Mouse (Mus musculus) forebrain, embryonic 16.5 days (tissue): Measurements from ENCODE around the gene Unk. TPM values are rescaled to one million over a fixed set of nuclear protein-coding genes. Genes with fewer than 3 reads are reported as not detected.
A peak's percentile ranks its signal among the peaks of the same experiment; 100 is the strongest.

Experiments
- ATAC-seq: fragments of 200-750 bp; cut with Nextera tagmentation; 2 replicates; pipeline ENCODE4 v1.8.0; 2017; ENCODE audit warnings: mild to moderate bottlenecking, moderate library complexity
- H3K27ac ChIP-seq: fragments of 300-500 bp; sonication (generic); 2 replicates; pipeline ENCODE4 v1.5.1; 2014; ENCODE audit warnings: low read length, control low read depth
- H3K27me3 ChIP-seq: fragments of 300-500 bp; sonication (generic); replicated peaks from 2 replicates; pipeline ENCODE4 v1.6.1; 2014; ENCODE audit warnings: low read length; ENCODE audit not compliant: control insufficient read depth, insufficient read depth
- H3K36me3 ChIP-seq: fragments of 300-500 bp; sonication (generic); 2 replicates; pipeline ENCODE4 v1.6.1; 2014; ENCODE audit not compliant: control insufficient read depth, insufficient read depth
- H3K4me1 ChIP-seq: fragments of 300-500 bp; sonication (generic); replicated peaks from 2 replicates; pipeline ENCODE4 v1.6.1; 2014; ENCODE audit warnings: low read length; ENCODE audit not compliant: control insufficient read depth, insufficient read depth
- H3K4me2 ChIP-seq: fragments of 300-500 bp; sonication (generic); 2 replicates; pipeline ENCODE4 v1.6.1; 2014; ENCODE audit warnings: mild to moderate bottlenecking, low read length, control low read depth
- H3K4me3 ChIP-seq: fragments of 300-500 bp; sonication (generic); replicated peaks from 2 replicates; pipeline ENCODE4 v1.5.1; 2014; ENCODE audit warnings: mild to moderate bottlenecking, low read length, control low read depth
- H3K9ac ChIP-seq: fragments of 300-500 bp; sonication (generic); replicated peaks from 2 replicates; pipeline ENCODE4 v1.6.1; 2014; ENCODE audit warnings: low read depth, low read length, control low read depth
- H3K9me3 ChIP-seq: fragments of 300-500 bp; sonication (generic); 2 replicates; pipeline ENCODE4 v1.6.1; 2016; ENCODE audit warnings: low read length; ENCODE audit not compliant: control insufficient read depth
- WGBS: fragments of 180-500 bp; shearing (Covaris S2); extraction: QIAGEN DNeasy Blood & Tissue Kit; methylation state at CpG from one replicate; pipeline ENCODE4 v1.1.7; 2014; 5-methylcytosine and 5-hydroxymethylcytosine counted together
- polyA plus RNA-seq: library from polyadenylated mRNA; unstranded; fragments of >200 nt; fragmentation: Nextera tagmentation; extraction: Ambion mirVana; gene quantifications from 2 replicates; pipeline ENCODE4 v1.2.1, GENCODE M21; 2015

Unk gene
- polyA plus RNA-seq, 1 experiment from 2014 or later: 42.1 TPM

- Histone ChIP-seq H3K9me3 (no peaks in the 10 kb centered on the region), H3K4me2 (no peak overlapping the region), H3K27me3 (no peaks in the 10 kb centered on the region), H3K27ac (no peak overlapping the region), H3K4me1 (no peaks in the 10 kb centered on the region), H3K9ac (no peak overlapping the region), H3K36me3 (peaks cover 38% of the 10 kb centered on the region), H3K4me3 (no peak overlapping the region)
- no peak for ATAC-seq
- 94% methylated on average over 11 of the region's 11 CpGs for WGBS
Measured at GRCm38 (mm10) chr11:116055873-116056272, 25.8 kb downstream of the Unk start.

- H3K4me3 ChIP-seq: no peak overlapping the region
- H3K27me3 ChIP-seq: no peaks in the 10 kb centered on the region
- H3K9me3 ChIP-seq: no peaks in the 10 kb centered on the region
- H3K36me3 ChIP-seq: peaks cover 38% of the 10 kb centered on the region
- ATAC-seq: no peak
- H3K4me1 ChIP-seq: no peaks in the 10 kb centered on the region
- 88% methylated on average over 4 of the region's 4 CpGs for WGBS
- no peak overlapping the region for H3K4me2 ChIP-seq
- H3K27ac ChIP-seq: no peak overlapping the region
- H3K9ac ChIP-seq: no peak overlapping the region
Measured at GRCm38 (mm10) chr11:116057237-116057881, 27.2 kb downstream of the Unk start.

GRCm38 (mm10) chr11:116058022-116058614 lies 28.0 kb downstream of the Unk start:
- no peaks in the 10 kb centered on the region for H3K4me1 ChIP-seq
- H3K9me3 ChIP-seq: no peaks in the 10 kb centered on the region
- no peak for ATAC-seq
- H3K27ac ChIP-seq: no peak overlapping the region
- H3K4me2 ChIP-seq: no peak overlapping the region
- no peaks in the 10 kb centered on the region for H3K27me3 ChIP-seq
- H3K36me3 ChIP-seq: peaks cover 38% of the 10 kb centered on the region
- H3K9ac ChIP-seq: no peak overlapping the region
- no peak overlapping the region for H3K4me3 ChIP-seq
- 69% methylated on average over 12 of the region's 12 CpGs for WGBS

GRCm38 (mm10) chr11:116058868-116059690 lies 29.0 kb downstream of the Unk start:
- H3K4me1 ChIP-seq: no peaks in the 10 kb centered on the region; the same call in 1 of the 2 replicates
- 90% methylated on average over 17 of the region's 17 CpGs for WGBS
- H3K27me3 ChIP-seq: no peaks in the 10 kb centered on the region
- H3K27ac ChIP-seq: no peak overlapping the region
- H3K9ac ChIP-seq: no peak overlapping the region
- ATAC-seq: no peak
- H3K4me3 ChIP-seq: no peak overlapping the region
- H3K9me3 ChIP-seq: no peaks in the 10 kb centered on the region
- peaks cover 32% of the 10 kb centered on the region for H3K36me3 ChIP-seq
- H3K4me2 ChIP-seq: no peak overlapping the region

- Histone ChIP-seq H3K4me3 (no peak overlapping the region), H3K27me3 (no peaks in the 10 kb centered on the region), H3K4me2 (no peak overlapping the region), H3K9me3 (no peaks in the 10 kb centered on the region), H3K27ac (no peak overlapping the region), H3K9ac (no peak overlapping the region), H3K36me3 (peaks cover 31% of the 10 kb centered on the region), H3K4me1 (no peaks in the 10 kb centered on the region; the same call in 1 of the 2 replicates)
- 97% methylated on average over 11 of the region's 11 CpGs for WGBS
- ATAC-seq: no peak
Measured at GRCm38 (mm10) chr11:116059691-116060025, 29.5 kb downstream of the Unk start.

- H3K4me1 ChIP-seq: no peaks in the 10 kb centered on the region; the same call in 1 of the 2 replicates
- no peak overlapping the region for H3K9ac ChIP-seq
- H3K4me3 ChIP-seq: no peak overlapping the region
- no peaks in the 10 kb centered on the region for H3K9me3 ChIP-seq
- no peak overlapping the region for H3K27ac ChIP-seq
- 89% methylated on average over 9 of the region's 9 CpGs for WGBS
- H3K36me3 ChIP-seq: peaks cover 24% of the 10 kb centered on the region
- H3K4me2 ChIP-seq: no peak overlapping the region
- no peak for ATAC-seq
- no peaks in the 10 kb centered on the region for H3K27me3 ChIP-seq
Measured at GRCm38 (mm10) chr11:116060596-116060995, 30.5 kb downstream of the Unk start.

GRCm38 (mm10) chr11:116061641-116062415 lies 31.7 kb downstream of the Unk start:
- no peak overlapping the region for H3K9ac ChIP-seq
- H3K4me3 ChIP-seq: no peak overlapping the region
- no peak overlapping the region for H3K27ac ChIP-seq
- no peaks in the 10 kb centered on the region; the same call in 1 of the 2 replicates for H3K4me1 ChIP-seq
- H3K27me3 ChIP-seq: no peaks in the 10 kb centered on the region
- 91% methylated on average over 13 of the region's 13 CpGs for WGBS
- no peak overlapping the region for H3K4me2 ChIP-seq
- ATAC-seq: no peak
- no peaks in the 10 kb centered on the region for H3K9me3 ChIP-seq
- peaks cover 24% of the 10 kb centered on the region for H3K36me3 ChIP-seq

- no peak for ATAC-seq
- Histone ChIP-seq H3K27ac (no peak overlapping the region; the same call in 1 of the 2 replicates), H3K9me3 (no peaks in the 10 kb centered on the region), H3K36me3 (peaks cover 18% of the 10 kb centered on the region), H3K4me1 (no peaks in the 10 kb centered on the region; the same call in 1 of the 2 replicates), H3K4me2 (no peak overlapping the region), H3K27me3 (no peaks in the 10 kb centered on the region), H3K9ac (no peak overlapping the region), H3K4me3 (no peak overlapping the region)
- WGBS: 38% methylated on average over 8 of the region's 8 CpGs
Measured at GRCm38 (mm10) chr11:116062521-116062920, 32.4 kb downstream of the Unk start.

- Histone ChIP-seq H3K9ac (no peak overlapping the region; the same call in 1 of the 2 replicates), H3K4me2 (no peak overlapping the region), H3K4me1 (no peaks in the 10 kb centered on the region; the same call in 1 of the 2 replicates), H3K9me3 (no peaks in the 10 kb centered on the region), H3K4me3 (no peak overlapping the region), H3K27me3 (no peaks in the 10 kb centered on the region), H3K36me3 (peaks cover 11% of the 10 kb centered on the region), H3K27ac (peak overlapping the region; percentile 28; the same call in 1 of the 2 replicates)
- ATAC-seq: peak; percentile 52
- 55% methylated on average over 13 of the region's 13 CpGs for WGBS
Measured at GRCm38 (mm10) chr11:116063562-116063961, 33.4 kb downstream of the Unk start.
